Mouse (Mus musculus) G1E (cell line): ENCODE results near the gene Ugt8a.

Experiments used
- CTCF ChIP-seq: IDR thresholded peaks from 2 replicates; pipeline ENCODE4 v1.5.1; 2012; ENCODE audit warnings: low read depth, low read length, inconsistent platforms, mixed read lengths
- GATA1 ChIP-seq: IDR thresholded peaks from 2 replicates; pipeline ENCODE4 v1.6.1; 2012; ENCODE audit warnings: borderline replicate concordance, low read length, inconsistent platforms, mixed read lengths

DNA sequence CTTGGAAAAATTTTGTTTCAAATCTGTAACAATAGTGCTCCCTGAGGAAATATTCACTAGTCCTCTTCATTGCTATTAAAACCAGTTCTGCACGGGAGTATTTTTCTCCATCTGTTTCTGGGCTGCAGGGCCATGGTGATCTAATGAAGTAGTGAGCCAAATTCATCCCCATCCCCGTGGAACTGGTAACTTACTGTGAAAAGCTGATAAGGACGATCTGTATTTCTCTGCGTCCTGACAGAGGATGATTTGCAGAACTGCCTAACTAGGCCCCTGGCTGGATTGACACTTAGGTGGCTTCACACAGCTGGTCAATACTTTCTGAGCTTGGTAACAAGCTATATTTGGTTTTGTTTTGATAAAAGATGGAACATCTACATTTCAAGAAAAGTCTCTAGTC lies 37.5 kb upstream of the Ugt8a start:
- TF ChIP-seq CTCF (no peak), GATA1 (no peak)
